Mouse (Mus musculus) layer of hippocampus, postnatal 14 days (tissue): ENCODE measurements around the gene Usp10. TPM values are rescaled to one million over a fixed set of nuclear protein-coding genes. Genes with fewer than 3 reads are reported as not detected.

Experiments used
- DNase-seq, 2 experiments: peaks; one replicate each; pipeline ENCODE4 v3.0.0; 2021 to 2022; ENCODE audit warnings: low spot score in 2 of 2, mixed read lengths in 1 of 2
- total RNA-seq, 2 experiments: library from RNA; stranded (reverse); gene quantifications; 2 replicates each; pipeline ENCODE4 v1.2.3; 2021

Usp10 gene
- total RNA-seq, 2 experiments from 2014 or later = 86.7 to 93.0 TPM

DNA sequence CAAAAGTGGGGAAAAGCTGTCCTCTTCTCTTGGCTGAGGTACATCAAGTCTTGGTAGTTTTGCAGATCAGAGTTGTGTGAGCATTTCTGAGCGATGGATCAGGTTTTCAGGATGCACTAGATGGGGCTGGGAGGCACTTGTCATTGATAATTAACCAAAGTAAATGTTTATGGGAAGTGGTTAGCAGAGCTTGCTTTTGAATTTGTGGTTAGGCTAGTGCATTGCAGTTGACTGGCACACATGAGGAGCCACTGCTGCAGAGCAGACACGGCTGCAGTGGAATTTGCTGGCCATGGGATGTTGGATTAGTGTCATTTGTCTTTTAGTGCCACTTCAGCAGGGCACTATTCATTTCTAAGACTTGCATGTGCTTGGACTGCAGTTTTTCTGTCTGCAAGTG, 4.0 kb downstream of the Usp10 start:
- no peak for DNase-seq

DNA sequence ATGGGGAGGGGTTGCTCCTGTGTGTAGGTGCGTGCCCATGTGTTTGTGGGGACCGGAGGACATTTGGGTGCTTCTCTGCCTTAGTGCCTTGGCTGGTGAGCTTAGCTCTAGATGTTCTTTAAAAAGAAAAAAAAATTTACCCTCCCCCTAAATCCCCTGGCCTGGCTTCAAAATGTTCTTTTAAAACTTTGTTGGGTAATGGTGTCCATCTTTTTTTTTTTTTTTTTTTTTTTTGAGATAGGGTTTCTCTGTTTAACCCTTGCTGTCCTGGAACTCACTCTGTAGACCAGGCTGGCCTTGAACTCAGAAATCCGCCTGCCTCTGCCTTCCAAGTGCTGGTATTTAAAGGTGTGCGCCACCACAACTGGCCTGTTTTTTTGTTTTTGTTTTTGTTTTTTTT, 5.1 kb downstream of the Usp10 start:
- no peak for DNase-seq

DNA sequence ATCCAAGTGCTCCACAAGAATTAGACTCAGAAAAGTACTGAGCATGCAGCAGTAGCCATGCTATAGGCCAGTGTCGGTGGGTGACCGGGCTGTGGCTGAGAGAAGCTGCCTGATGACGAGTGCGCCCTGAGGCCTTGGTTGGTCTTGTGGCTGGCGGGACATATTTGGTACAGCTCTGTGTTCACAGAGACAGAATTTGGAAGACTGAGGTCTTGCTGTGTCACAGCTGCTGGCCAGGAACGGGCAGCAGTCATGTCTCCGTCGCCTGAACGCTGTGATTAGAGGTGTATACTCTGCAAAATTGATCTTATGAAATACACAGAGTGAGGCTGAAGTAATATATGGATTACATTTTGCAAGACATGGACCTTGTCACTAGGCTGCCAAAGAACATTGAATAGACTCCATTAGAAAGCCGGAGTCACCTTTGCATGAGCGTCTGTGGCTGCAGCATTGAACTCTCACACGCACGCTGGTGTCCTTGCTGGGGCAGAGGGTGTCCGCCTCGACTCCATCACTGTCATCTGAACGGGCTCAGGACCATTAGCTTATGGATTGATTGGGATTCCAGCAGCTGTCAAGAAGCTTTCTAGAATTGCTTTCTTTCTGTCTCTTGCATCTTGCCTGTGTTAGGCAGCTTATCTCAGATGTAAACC, 6.2 kb downstream of the Usp10 start:
- DNase-seq = no peak

DNA sequence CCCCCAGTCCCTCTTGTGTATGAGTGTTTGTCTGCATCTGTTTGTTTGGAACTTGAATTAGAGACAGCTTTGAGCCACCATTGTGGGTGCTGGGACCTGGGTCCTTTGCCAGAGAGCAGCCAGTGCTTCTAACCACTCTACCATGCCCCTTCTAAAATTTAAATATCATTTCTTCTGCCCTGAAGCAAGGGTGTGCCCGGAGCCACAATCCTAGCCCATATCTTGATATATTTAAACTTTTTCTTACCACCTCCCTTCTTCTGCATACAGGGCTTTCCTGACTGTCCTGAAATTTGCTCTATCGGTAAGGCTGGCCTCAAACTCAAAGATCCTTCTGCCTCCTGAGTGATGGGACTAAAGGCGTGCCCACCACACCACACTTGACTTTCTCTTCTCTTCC, 7.3 kb downstream of the Usp10 start:
- DNase-seq = no peak

DNA sequence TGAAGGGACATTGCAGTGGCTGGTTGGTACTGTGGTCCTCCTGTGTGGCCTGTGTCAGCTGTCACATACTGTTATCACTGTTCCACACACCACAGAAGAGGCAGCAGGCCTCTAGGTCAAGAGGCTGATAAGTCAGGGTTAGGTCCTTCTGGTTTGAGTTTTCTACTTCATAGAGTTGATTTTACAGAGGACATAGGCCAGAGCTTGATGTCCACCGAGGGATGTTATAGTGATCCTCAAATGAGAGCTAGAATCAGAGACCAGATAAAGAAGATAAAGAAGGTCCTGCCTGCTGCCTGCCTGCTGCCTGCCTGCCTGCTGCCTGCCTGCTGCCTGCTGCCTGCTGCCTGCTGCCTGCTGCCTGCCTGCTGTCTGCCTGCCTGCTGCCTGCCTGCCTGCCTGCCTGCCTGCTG, 8.0 kb downstream of the Usp10 start:
- DNase-seq = no peak

DNA sequence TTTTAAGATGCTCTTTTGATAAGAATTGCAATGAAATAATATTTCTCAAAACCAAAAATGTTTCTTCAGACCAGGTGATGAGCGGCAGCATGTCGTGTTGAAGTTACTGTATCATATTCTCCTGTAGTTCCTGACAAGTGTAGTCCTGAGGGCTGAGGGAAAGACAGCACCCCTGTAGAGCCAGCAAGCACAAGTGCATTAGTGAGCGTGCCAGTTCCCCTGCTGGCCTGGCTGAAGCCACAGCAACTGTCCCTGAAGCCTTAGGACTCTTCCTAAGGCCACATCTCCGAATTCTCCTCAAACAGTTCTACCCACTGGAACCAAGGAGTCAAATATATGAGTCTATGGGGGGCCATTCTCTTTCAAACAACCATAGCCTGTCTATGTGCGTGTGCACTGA, 13.1 kb downstream of the Usp10 start:
- no peak for DNase-seq

DNA sequence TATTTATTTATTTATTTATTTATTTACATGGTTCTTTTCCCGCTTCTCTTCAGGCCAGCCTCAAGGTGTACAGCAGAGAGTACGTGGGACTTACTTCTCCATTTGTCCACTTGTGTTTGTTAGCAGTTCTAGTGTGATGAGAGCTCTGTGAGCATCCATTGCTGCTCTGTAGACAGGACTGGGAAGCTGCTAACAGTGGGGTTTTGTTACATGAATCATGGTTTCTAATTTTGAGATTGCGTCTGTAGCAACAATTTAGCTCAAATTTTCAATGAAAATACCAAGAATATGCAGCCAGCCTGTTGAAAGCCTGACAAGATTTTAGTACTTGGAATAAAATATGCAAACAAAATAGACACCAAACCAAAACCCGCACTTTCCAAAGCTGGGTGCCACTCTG, 15.3 kb downstream of the Usp10 start:
- peak in 1 of 2 experiments; percentile 49 for DNase-seq

DNA sequence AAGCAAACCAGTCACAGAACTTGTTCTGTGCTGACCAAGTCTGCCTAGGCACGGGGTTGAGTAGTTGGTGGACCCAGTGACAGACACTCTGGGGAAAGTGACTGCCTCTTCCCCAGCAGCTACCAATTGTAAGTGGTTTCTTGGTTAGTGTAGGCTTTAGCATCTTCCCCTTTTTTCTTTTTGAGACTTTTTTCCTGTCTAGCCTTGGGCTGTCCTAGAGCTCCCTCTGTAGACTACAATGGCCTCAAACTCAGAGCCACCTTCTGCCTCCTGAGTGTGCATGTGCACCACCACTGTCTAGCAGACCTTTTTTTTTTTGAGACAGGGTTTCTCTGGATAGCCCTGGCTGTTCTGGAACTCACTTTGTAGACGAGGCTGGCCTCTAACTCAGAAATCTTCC, 16.3 kb downstream of the Usp10 start:
- DNase-seq = no peak

DNA sequence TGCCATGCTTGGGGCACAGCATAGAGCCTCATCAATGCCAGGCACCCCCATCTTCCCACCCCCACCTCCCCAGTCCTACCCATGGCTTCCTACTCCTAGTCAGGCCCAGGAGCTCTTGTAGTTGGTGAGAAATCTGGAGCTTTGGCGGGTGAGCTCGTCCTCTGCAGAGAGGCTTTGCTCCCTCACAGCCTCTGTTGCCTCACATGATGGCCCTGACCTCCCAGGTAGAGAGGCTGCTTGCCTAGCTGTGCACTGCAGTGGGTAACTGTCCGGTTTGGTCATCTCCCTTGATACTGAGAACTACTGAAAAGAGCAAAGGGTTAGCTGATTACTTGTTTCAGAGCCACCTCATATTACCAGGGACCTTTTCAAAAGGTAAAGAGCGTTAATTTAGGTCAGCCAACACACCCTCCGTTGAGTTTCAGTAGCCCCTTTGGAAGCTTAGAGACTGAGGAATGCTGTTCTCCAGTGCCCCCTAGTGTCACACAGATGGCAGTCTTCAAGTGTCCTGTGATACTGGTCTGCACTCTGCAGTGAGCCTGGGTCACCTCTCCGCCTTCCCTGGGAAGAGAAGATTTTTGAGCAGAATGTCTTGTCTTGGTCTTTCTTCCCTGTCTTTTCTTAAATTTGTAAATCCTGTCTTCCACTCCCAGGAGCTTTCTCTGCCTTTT, 17.4 kb downstream of the Usp10 start:
- DNase-seq = peak in 1 of 2 experiments; percentile 64

DNA sequence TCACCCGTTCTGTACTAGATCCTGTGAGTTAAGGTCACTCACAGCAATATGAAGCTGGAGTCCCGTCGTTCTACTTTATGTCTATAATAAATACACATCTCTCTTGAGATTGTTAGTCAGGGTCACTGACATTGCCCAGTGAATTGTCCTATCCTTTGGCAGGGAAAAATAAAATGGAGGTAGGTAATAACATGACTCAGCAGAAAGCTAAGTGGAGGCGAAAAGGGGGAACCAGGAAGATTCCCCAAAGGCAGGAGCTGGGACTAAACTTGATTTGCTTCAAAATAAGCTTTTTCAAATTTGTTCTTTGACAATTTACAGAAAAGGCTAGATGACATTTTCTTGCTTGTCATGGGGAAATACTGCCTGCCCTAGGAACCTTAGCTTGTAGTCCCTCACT, 21.2 kb downstream of the Usp10 start:
- no peak for DNase-seq

DNA sequence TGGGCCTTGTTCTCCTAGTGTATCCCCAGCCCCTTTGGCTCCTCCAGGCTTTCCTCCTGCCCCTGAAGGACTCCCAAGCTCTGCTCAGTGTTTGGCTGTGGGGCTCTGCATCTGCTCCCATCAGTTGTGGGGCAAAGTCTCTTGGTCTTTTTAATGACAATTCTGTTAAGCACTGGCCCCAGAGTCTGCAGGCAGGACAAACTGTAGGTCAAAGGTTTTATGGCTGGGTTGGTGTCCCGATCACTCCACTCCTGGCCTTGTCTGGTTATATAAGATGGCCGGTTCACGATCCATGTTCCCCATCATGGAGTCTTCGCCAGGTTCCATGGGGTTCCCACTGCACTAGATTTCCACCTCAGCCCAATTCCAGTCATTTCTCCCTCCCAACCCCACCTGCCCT, 23.5 kb downstream of the Usp10 start:
- no peak for DNase-seq

DNA sequence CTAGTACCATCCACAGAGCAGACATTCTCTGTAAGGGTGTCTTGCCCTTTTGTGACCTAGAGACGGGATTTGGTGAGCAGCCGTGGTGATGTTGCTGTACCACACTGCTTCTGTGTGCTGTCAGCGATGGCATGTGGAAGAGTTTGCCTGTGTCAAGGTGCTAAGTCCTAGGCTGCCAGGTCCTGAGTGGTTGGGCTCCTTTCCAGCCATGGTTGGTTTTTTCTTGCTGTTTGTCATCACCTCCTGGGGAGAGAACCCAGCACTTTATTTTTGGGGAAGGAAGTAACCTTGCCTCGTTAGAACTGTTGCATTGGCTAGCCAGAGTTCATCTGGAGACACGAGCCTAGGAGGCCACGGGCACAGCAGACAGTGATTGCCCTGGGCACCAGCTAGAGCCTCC, 25.4 kb downstream of the Usp10 start:
- DNase-seq = no peak

DNA sequence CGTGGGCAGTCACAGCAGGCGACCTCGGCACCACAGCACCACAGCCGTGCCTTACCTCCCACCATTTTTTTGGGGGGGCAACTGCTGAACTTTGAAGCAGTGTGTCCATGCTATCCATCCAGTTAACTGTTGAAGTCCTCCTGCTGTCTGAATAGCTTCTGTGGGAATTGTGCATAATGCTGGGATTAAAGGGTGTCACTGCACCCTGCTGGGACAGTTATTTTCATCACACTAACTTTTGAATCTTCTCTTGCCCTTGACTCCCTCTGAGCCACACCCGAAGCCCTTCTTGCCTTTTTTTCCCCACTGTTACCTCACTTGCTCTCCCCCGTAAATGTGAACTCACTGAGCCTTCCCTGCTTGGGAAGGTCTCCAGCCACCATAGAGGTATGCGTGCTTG, 28.3 kb downstream of the Usp10 start:
- no peak for DNase-seq

DNA sequence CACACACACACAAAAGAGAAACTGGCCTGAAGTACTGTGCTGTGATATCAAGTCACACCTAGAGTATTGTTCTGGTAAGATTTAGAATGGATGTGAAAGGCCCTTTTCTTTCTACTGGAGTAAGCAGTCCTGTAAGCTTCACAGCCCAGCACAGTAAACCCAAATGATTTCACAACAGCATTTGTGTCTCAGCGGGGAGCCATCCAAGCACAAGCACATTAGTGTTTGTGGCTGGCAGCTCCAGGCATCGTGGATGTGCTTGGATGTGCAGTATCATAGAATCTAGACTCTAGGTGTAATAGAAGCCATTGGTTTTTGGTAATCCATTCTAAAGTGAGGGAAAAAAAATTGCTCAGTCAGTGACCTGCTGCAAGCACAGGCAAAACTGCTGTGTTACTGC, 29.2 kb downstream of the Usp10 start:
- no peak for DNase-seq

DNA sequence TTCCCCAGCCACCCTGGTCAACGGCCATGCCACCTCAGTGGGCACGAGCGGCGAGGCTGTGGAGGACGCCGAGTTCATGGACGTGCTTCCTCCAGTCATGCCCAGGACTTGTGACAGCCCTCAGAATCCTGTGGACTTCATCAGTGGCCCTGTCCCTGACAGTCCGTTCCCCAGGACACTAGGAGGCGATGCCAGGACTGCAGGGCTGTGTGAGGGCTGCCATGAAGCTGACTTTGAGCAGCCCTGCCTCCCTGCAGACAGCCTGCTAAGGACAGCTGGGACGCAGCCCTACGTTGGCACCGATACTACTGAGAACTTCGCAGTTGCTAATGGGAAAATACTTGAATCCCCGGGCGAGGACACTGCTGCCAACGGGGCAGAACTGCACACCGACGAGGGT, 31.3 kb downstream of the Usp10 start:
- DNase-seq = no peak

DNA sequence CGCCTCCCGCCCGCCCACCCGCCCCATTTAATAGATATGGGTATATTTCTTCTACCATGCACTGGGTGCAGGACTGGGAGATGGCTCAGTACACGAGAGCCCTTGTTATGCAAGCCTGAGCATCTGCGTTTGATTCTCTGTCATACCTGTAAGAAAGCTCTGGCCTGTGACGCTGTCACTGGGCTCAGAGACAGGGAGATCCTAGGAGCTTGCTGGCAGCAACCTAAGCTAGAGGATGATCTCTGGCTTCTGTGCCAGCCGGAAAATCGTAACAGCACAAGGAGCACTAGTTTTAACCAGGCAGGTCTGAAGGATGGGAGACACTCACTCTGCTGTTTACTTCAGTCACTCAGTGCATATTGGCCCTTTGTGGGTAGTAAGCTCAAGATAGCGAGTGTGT, 33.5 kb downstream of the Usp10 start:
- no peak for DNase-seq

DNA sequence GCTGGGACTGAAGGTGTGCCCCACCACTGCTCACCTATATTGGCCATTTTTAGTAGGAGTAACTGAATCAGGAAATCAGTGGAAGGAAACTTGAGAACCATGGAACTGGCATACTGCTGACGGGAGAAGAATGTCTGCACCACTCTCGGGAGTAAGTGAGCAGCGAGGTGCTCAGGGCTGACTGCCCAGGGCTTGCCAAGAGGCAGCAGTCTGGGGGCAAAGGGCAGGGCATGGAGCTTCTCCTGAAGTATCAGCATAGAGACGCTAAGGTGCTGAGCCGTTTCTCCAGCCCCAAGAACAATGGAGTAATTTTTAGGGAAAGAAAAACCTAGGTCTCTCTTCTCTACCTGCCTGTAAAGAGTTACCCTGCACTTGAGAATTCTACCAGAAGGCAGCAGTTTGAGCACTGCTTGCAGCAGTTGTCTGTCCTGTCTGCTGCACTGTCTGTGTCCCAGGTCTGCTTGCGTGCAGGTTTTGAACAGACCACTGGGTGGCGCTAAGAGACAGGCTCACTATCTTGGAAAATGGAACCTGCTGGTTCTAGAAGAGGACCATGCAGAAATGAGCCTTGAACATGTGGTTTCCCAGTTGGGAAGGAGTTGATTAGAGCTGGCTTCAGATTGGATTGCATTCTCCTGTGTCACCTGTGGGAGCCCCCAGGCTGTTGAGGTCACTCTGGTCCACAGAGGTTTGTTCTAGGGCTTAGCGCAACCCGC, 34.1 kb downstream of the Usp10 start:
- peak; percentile 80 to 81 for DNase-seq

DNA sequence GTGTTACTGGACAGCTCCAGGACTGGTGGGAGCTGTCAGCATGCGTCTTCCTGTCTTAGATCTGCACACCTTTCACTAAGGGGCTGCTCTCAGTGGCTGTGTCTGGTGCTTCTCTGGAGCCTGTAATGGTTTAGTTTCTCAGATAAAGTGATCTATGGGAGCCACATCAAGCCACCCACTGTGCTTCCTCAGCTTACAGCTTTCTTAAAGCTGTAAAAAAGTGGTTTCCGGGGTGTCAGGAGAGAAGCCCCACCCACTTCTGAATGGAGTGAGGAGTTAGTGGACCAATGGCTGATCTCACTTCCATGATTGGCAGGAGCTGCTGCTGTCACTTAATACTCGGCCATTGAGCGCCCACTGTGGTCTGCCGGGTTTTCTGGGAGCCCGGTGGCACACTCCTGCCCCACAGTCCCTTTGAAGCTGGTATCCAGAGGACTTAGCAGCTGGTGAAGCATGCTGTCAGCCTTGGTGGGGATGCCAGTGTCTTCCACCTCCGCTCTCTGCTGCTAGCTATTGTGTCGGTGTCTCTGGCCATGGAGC, 36.2 kb downstream of the Usp10 start:
- no peak for DNase-seq

DNA sequence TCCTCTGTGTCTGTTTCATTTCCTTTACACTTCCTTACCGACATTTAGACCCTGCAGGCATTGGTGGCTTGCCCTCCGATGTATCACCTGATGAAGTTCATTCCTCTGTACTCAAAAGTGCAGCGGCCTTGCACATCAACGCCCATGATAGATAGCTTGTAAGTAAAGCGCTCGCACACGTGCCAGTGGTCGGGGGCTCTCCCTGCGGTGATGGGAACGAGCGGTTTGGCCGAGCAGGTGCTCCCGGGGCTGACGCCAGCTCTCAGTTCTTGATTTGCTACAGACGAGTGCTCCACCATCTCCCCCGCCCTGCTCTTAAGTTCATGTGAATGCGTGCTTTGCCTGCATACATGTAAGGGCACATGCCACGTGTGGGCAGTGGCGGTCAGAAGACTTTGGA, 37.5 kb downstream of the Usp10 start:
- no peak for DNase-seq

DNA sequence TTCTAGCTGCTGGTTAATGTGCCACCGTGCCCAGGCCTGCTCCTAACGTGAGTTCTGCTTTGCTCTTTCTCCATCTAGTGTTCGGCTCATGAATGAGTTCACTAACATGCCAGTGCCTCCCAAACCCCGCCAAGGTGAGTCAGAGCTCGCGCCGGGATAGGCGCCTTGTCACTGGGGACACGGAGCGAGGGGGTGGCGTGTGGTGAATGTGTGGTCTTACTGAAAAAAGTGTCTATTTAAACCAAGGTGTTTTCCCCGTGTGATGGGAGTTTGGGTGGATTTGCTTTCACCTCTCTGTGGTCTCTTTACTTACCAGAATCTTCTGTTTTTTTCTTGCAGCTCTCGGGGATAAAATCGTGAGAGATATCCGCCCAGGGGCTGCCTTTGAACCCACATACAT, 38.2 kb downstream of the Usp10 start:
- no peak for DNase-seq

DNA sequence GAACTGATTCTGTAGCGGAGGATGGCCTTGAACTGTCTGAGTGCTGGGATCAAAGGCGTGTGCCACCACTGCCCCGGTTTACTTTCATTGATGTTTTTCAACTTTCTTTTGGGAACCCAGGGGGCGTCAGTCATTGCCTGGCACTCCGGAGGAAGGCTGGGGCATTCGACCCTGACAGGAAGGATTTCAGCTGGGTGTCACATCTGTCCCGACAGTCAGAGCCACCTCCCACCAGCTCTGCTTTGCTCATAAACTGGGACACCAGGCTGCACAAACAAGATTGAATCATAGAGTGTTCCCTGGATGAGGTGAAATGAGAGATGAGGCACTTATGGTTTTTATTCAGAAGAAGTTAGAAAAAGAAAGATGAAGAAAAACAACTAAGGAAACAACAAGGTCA, 42.1 kb downstream of the Usp10 start:
- DNase-seq = no peak

DNA sequence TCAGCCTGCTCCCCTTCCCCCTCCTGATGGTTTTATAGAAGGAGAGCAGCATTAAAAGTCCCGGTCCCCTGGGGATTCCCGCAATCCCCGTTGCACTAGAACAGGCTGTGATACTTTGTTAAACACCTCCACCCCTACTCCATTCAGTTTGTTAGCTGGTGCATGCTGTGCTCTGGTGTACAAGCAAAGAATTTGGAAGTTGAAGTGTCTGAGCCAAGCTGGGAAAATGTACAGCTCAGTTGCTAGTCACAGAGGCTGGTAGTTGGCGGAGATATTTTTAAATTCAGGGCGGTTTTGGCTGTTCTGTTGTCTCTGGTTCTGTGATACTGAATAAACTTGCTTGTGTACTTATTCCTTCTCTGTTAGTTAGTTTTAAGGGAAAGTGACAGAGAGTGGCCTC, 42.6 kb downstream of the Usp10 start:
- peak in 1 of 2 experiments; percentile 78 for DNase-seq
